Mouse (Mus musculus) WW6 (cell line): ENCODE results near the gene Ppt1.
"Not testable (repeated sequence)": the region's sequence is repeated elsewhere in the genome, so short reads cannot be mapped to it uniquely, and the experiment has no call there.

Experiments used
- DNase-seq: peaks from one replicate; pipeline ENCODE4 v3.0.0-alpha.2; 2013; ENCODE audit warnings: low read depth, low spot score

Gene Ppt1

DNA sequence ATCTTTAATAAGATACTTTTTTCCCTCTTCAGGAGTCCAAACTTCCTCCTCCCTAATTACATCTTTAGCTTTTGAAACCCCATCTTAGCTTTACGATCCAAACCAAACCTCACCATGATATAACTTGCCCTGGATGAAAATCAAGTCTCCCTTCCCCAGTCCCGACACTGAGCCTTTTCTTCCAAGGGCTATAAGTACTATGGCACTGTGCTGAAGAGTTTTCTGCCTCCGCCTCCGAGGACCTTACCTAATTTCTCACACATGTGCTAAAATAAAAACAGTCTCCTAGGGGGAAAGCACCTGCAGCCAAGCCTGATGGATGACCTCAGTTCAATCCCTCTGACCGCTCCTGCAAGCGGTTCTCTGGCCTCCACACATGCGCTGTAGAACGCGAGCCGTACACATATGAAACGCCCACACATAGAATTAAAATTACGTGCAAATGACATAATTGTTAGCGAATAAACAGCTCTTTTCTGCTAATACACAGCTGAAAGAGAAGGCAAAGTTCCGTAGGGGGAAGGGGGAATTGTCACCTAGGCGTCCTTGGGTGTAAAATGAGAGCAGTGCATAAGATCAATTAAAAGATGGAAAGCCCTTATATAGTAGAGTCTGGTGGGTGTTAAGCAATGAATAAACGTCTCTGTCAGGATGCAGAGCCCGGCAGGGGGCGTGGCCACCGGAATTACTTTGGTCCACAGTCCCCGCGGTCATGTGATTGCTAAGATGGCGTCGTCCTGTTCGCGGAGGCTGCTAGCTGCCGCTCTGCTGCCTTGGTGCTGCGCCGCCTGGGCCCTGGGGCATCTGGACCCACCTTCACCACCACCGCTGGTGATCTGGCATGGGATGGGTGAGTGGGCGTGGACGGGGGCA lies at the start of gene Ppt1:
TSS of gene Ppt1 (plus strand) at position 713 of the 873 bp plus-strand sequence.
- DNase-seq = peak; percentile 59

DNA sequence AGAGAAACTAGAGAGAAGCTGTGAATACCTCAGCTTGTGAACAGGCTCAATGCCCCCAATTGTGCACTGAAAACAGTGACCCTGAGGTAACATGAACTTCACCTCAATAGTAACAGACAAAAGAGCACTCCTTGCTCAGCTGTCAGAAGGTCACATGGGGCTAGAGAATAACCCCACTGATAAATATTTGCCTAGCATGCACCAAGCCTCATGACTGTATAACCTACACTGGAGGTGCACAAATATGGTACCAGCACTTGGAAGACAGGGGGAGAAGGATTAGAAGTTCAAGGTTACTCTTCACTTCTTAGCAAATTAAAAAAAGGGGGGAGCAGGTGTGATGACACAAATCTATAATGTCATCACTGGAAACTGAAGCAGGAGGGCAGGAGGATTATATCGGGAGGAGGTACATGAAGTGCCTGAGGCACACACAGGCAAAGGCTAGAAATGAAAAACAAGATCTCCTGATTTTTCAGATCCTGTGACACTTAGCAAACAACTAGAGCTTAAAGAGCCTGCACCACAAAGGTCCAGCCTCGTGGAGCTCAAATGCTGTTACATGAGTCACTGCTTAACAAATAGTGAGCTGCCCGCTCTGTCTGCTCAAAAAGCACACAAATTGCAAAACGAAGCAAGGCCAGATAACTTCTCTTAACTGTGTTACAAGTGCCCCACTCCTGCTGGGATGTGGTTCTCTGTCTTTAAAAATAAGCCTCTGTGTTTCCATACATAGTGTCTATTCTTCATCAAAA lies 46.5 kb upstream of the Ppt1 start:
- no peak for DNase-seq

DNA sequence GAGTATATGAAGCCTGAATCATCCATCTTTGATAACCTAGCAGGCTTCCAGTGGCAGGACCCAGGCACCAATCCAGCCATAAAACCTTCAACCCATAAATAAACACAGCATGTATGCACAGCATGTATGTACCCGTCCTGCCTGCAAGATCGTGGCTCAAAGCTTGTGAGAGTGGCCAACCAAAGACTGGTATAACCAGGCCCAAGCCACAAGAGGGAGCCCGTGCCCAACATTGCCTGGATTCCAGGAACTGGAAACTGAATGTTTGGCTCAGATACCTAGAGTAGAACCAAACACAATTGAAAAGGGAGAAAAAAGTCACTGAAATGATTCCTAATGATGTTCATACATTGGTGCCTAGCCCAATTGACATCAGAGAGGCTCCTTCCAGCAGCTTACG lies 27.9 kb upstream of the Ppt1 start:
- DNase-seq = peak; percentile 24

DNA sequence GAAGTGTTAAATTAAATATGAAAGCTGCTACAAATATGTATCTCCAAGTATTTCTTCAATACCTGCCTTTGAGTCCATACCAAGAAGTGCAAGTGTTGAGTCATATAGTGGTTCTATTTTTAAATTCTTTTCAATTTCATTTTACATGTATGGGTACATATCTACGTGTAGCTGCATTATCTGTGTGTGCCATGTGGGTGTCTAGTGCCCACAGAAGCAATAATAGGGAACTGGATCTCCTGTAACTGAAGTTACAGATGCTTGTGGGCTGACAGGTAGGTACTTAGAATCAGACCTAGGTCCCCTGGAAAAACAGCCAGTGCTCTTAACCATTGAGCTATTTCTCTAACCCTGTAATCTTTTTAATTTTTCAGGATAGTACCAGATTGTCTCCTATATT lies 24.9 kb upstream of the Ppt1 start:
- DNase-seq = no peak

DNA sequence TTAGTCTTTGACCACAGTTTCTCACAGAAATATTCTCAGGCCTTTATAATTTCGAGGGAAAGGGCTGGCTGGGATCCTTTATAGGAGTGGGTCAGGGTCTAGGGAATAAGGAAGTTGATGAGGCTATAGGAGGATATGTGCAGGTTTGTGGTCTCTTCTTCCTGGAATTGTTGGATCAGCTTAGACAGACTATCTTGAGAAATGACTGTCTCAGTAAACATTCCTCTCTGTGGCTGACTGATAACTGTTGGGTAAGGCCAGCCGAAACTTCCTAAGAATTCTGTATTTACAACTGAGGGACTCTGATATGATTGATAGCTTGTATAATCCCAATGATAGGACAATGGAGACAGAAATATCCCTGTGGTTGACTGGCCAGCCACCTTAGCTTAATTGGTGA lies 24.2 kb upstream of the Ppt1 start:
- no peak for DNase-seq

DNA sequence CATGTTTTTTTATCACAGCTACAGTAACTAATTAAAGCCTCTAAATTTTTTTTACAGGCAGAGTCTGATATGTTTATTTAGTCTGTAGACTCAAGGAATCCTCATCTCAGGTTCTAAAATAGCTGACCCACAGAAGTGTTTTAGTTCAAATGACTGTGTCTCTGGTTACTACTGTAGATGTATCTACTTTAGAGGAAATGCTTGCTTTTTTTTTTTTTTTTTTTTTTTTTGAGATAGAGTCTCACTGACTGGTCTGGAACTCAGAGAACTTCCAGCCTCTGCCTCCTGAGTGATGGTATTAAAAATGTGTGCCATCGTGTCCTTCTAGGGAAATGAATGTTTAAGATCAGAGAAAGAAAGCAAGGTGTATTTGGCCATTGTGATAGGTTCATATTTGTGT lies 19.8 kb upstream of the Ppt1 start:
- DNase-seq = no peak

DNA sequence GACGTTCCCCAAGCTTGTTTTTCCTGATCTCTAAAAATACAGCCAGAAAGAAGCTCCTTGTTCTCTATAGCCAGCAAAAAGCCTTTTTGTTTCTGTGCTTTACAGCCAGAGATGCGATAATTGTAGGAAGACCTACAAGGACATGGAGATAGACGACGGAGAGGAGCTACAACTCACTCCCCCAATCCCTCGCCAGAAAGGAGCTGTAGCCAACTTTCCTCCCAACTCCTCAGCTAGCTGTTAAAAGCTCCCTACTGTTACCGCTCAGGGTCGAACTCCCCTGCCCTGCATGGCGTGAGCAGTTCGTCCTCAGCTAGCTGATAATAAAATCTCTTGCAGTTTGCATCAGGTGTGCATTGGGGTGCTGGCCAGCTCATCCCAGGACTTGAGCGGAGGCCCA lies 15.1 kb upstream of the Ppt1 start:
- not testable (repeated sequence) for DNase-seq

DNA sequence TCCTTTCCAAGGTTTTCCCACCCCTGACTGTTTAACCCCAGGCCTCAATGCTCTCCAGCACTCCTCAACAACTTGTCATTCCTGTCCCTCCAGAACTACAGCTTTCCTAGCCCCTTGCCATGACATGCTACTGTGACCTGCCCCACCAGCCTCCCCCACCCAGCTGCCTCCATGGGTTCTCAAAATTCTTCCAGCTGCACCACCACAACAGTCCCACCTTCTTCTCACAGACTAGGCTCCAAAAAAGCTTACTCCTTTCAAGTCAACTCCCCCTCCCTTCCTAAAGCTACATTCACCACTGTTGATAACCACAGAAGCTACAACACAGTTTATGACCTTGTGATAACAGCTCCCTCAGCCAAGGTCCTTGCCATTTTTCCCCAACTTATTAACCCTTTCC lies 8.4 kb upstream of the Ppt1 start:
- DNase-seq = no peak

DNA sequence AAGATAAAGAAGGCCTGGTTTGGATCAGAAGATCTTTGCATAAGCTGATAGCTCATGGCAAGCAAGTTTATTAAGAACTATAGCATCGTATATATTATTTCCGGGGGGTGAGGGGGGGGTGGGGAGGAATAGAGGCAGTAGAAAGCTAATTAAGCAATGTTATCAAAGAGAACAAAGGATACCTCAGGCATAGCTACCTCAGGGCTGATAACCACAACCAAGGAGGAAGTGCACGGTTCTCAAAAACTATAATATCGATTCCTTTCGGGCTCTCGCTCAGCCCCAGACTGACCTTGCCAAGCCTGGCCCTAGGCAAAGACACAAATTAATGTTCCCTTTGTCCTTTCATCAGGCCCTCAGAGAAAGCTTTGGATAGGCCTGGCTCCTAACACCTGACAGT lies 6.7 kb upstream of the Ppt1 start:
- no peak for DNase-seq

DNA sequence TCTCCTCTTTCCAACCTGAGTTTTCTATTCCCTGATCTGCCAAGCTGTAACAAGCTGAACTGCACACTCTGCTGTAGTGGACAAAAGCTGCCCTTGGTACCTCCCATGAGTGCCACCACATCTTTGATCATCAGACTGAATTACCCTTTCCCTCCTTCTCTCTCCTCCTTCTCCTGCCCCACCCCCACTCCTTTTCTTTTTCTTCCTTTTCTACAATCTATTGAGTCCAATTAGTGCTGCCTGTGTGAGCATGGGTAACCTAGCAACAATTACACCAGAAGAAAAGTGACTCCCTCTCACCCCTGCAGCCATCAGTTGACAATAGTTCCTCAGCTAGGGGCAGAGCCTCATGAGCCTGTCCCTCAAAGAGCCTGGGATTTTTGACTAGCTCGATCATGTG lies 4.2 kb upstream of the Ppt1 start:
- no peak for DNase-seq

DNA sequence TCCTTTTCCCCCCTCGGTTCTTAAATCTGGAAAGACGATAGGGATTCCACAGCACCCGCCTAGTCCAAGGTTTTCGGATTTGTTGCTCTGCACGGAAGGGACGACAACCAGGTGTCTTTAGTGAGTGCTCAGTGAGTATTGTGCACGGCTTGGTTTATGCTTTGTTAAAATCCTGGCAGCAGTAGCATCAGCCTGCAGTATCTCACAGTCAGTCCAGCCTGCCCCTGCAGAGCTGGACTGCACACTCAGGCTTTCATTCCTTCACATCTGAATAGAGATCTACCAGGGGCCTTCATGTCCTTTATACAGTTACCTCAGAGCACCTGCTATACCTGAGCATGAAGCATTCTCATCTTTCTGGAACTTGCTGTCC lies 347 bp downstream of the Ppt1 start:
- no peak for DNase-seq

DNA sequence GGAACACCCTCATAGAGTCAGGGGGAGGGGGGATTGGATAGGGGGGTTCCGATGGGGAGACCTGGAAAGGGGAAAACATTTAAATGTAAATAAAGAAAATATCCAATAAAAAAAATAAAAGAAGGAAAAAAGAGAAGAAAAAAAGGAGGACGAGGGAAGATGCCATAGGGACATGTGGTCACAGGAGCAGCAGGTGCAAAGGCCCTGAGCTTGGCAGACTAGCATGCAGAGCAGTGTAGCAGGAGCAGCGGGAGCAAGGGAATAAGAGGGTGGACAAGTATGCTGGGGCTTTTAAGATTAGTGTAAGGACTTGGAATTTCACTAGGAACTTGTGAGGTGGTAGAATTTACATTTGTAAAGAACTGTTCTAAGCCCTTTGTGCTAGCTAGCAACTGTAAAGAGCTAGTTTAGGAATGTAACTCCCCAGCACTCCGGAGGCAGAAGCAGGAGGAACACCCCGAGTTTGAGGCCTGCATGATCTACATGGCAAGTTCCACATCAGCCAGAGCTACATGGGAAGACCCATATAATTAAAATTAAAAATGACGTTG lies 1.2 kb downstream of the Ppt1 start:
- no peak for DNase-seq

DNA sequence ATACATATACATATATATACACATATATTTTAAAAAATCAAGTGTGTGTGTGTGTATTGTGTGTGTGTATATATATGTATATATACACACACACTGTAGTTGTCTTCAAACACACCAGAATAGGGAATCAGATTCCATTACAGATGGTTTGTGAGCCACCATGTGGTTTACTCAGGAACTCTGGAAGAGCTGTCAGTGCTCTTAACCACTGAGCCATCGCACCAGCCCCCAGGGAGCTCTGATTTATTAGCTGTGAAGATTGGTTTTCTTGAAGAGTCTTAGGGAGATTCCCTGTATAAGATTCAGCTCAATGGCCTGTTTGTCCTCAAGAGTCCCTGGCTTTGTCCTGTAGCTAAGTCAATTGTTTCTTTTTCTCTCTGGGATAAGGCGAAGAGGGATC lies 2.0 kb downstream of the Ppt1 start:
- no peak for DNase-seq

DNA sequence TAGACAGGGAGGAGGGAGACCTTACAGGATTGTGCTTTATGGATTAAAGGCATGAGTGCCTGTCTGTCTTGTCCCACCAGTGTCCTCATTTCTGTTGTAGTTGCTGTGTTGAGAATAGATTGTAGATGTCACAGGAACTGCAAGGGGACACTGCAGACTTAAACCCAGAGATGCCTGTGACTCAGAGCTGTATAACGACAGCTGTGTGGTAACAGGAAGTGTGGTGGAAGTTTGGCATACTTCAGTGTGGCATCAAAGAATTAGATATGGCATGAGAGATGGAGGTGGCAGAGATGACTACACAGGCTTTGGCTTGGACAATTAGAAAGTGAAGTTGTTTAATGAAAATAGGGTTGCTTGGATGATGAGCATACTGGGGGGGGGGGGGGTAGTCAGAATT lies 2.4 kb downstream of the Ppt1 start:
- no peak for DNase-seq

DNA sequence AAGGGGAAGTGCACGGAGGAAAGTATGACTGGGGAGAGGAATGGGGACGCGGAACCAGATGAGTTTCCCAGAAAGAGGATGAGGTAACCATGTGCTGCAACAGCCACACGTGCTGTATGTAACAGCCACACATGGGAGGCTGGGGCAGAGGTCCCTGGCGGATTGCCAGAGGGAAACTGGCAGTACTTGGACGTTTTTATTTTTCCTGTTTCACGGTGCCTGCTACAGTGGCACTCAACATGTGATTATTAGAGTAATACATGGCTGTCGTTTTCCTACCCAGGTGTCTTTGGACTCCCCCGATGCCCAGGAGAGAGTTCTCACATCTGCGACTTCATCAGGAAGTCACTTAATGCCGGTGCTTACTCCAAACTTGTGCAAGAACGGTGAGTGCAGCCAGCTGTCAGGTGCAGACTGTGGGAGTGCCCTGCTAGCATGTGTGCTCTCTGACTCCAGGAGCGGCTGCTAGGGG lies 12.1 kb downstream of the Ppt1 start:
- no peak for DNase-seq

DNA sequence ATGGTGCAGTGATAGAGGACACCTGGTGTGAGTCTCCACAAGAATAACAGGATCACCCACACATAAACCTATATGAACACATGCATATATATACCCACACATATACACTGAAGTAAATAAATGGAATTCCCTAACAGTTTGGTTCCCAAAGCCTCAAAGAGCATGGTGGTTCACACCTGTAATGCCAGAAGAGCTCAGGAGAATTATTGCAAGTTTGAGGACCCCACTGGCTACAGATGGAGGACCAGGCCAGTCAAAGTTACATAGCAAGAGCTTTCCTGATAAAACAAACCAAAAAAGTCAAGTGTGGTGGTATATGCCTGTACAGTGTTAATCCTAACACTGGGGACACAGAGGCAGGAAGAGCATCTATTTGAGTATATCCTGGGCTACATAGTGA lies 15.5 kb downstream of the Ppt1 start:
- DNase-seq = no peak

DNA sequence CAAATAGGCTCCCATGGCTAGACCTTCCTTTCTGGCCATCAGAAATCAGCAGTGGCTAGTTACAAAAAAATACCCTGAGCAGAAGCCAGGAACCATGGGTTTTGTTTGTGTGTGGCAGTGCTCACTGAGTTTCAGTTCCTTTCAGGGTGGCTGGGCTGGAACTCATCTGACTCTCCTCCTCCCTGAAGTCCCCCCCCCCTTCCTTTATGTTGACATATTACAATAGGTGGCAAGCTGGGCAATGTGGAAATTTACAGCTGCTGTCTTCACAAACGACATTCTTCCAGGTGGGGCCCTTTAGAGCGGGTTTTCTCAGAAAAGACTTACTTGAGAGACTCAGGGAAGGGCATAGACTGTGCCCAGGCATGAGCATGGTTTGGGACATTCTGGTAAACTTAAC lies 17.6 kb downstream of the Ppt1 start:
- DNase-seq = no peak

DNA sequence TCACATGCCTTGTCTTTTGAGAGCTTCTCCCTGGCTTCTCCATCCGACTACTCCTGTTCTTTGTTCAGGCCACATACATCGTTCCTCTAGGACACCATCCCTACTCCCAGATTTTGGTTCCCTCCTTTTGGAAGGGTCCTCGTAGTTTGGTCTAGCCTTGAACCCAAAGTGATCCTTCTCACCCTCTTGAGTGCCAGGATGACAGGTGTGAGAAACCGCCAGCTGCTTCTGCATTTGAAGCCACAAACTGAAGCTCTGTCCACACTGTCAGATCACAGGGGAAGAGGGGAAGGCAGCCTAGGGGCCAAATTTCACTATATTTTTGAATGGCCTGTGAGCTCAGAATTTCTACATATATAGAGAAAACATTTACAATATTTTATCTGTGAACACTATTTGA lies 18.7 kb downstream of the Ppt1 start:
- no peak for DNase-seq

DNA sequence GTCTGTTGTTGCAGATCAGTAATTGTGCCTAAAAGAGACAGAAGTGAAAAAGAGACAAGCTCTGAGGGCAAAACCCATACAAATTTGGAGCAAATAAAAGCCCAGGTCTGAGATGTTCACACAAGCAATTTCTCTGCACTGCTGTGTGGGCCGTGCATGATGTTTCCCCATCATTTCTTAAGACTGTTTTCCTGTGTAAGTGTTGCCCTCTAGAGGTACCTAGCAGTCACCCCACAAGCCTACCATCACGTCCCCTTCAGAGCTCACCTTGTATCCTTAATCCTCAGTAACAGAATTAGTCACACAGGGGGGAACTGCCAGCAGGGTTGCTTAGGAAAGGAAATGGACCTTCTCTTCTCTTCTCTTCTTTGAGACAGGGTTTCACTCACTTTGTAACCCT lies 21.9 kb downstream of the Ppt1 start:
- DNase-seq = no peak

DNA sequence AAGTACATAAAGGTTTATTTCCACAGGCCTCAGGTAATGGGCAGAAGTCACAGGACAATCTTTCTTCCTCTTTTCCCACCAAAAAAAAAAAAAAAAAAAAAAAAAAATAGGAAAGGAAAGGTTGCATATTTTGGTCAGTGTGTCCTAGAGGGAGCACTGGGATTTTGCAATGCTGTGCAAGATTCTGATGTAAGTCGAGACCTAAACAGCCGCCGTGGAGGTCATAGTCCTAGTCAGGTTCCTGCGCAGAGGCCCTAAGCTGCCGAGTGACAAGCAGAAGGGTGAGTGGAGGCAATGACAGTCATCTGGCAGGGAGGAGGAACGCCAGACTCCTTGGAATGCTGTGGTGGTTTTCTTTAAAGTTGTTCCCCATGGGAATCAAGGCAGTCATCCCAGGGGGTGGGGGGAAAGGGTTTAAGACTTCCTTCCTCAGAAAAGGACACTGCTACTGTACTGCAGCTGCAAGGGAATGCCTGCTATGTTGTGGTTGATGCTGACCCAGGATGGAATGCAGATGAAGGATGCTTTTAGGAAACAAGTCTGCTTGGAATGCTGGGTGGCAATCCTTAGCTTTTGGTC lies 23.1 kb downstream of the Ppt1 start:
- no peak for DNase-seq

DNA sequence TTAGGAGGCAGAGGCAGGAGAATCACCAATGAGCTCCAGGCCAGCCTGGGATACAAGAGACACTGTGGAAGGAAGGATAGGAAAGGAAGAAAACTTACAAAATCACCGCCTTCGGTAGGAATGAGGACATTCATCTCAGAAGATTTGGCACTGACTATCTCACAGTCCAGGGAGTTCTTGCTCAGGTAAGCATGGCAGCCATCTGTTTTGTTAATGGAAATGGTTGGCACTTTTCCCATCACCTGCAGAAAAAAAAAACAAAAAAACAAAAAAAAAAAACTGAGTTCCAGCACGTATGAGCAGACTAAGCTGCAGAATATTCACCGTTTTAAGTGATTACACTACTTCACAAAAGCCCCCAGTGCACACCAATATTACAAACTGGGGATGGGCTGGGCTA lies 25.8 kb downstream of the Ppt1 start:
- DNase-seq = no peak

DNA sequence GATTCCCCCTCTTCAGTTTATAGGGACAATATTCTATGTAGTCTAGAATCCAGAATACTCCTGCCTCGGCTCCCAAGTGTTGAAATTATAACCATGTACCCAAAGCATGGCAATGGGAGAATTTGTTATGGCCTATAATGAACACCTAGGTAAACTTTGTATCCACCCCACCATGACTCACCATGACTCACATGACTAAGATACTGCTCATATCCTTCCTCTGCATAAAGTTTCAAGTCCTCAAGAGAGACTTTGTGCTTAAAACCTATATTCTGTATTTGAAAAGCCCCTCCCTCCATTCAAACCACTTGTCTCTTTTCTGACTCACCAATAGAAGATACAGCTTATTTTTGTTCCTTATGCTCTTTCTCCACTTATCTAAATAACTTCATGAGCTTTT lies 32.0 kb downstream of the Ppt1 start:
- no peak for DNase-seq
